Mouse (Mus musculus): ENCODE data around the gene Wdr92. TPM values are rescaled to one million over a fixed set of nuclear protein-coding genes. Genes with fewer than 3 reads are reported as not detected.

Gene Wdr92
- polyA plus RNA-seq, 1 experiment, result 13.2 TPM

DNA sequence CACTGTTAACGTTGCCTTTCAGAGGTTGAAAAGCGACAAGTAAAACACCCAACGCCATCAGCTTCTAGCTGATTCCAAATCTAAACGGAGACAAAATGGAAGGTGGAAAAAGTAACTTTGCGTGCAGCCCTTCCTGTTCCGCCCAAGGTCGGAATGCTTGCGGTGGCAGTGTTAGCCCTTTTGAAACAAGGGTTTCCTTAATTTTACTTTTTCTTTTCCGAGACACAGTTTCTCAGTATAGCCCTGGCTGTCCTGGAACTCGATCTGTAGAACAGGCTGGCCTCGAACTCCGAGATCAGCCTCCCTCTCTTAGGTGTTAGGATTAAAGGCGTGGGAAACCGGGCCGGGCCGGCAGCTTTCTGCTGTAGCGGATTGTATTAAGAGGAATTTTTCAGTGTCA is 76.0 kb downstream of the Wdr92 start:
- no peak for DNase-seq (ENCODE audit: low read depth)
- TF ChIP-seq CTCF (IDR thresholded peaks at IDR 0.05; ENCODE audit: borderline replicate concordance, extremely low read depth, insufficient read depth, insufficient read length) (no peak), POLR2A (IDR thresholded peaks at IDR 0.05; ENCODE audit: borderline replicate concordance, extremely low read depth, insufficient read depth, insufficient read length, poor library complexity, severe bottlenecking) (no peak)

DNA sequence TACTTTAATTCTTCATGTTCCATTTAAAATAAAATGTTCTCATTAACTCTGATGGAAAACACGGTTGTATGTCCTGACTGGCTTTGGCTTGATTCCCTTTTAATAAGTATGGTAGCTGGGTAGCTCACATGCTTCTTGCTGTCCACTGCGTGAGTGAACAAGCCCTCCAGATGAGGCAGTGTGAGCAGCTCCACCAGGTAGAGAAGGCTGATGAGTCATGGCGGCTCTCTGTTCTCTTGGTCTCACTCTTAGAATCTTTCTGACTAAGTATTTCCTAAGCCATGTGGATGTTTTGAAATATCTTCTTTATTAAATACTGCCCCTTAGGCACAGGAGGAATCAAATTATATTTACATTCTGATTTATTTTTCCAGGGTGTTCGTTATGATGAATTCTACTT is 85.3 kb downstream of the Wdr92 start:
- TF ChIP-seq CTCF (IDR thresholded peaks at IDR 0.05; ENCODE audit: borderline replicate concordance, extremely low read depth, insufficient read depth, insufficient read length) (no peak), POLR2A (IDR thresholded peaks at IDR 0.05; ENCODE audit: borderline replicate concordance, extremely low read depth, insufficient read depth, insufficient read length, poor library complexity, severe bottlenecking) (no peak)
- no peak for DNase-seq (ENCODE audit: low read depth)

- no peak for DNase-seq (ENCODE audit: low read depth)
- TF ChIP-seq POLR2A (IDR thresholded peaks at IDR 0.05; ENCODE audit: borderline replicate concordance, extremely low read depth, insufficient read depth, insufficient read length, poor library complexity, severe bottlenecking), result no peak
- TF ChIP-seq CTCF (IDR thresholded peaks at IDR 0.05; ENCODE audit: borderline replicate concordance, extremely low read depth, insufficient read depth, insufficient read length), result no peak
These were observed 86.9 kb downstream of the Wdr92 start for GRCm38 (mm10) chr11:17268801-17269200.

GRCm38 (mm10) chr11:17279959-17280358 is 98.1 kb downstream of the Wdr92 start:
- DNase-seq (ENCODE audit: low read depth), result peak; percentile 83

More at GRCm38 (mm10) chr11:17279959-17280358, 98.1 kb downstream of the Wdr92 start:
- peak; percentile 84 for TF ChIP-seq CTCF (IDR thresholded peaks at IDR 0.05; ENCODE audit: borderline replicate concordance, extremely low read depth, insufficient read depth, insufficient read length)
- no peak for TF ChIP-seq POLR2A (IDR thresholded peaks at IDR 0.05; ENCODE audit: borderline replicate concordance, extremely low read depth, insufficient read depth, insufficient read length, poor library complexity, severe bottlenecking)

Other genes starting within 250 kb of the Wdr92 start
- gene Fbxo48, start 230.7 kb upstream of the Wdr92 start, polyA plus RNA-seq (2012; rRNA removed), result 1.7 and 2.3 TPM in 2 replicates
- gene Cnrip1, start 130.5 kb upstream of the Wdr92 start, polyA plus RNA-seq (2012; rRNA removed), result 104 and 132 TPM in 2 replicates
- gene Plek, start 129.7 kb upstream of the Wdr92 start, polyA plus RNA-seq (2012; rRNA removed), result 2.9 and 3.3 TPM in 2 replicates
- gene Ppp3r1, start 22.8 kb upstream of the Wdr92 start, polyA plus RNA-seq (2012; rRNA removed), result 105 and 131 TPM in 2 replicates
- 10.8 and 13.9 TPM in 2 replicates for gene Pno1, start 29.5 kb downstream of the Wdr92 start, polyA plus RNA-seq (2012; rRNA removed)
- gene C1d, start 75.5 kb downstream of the Wdr92 start, polyA plus RNA-seq (2012; rRNA removed), result 51.7 and 57.8 TPM in 2 replicates